Mouse (Mus musculus) CH12.LX (cell line): Measurements from ENCODE around the gene Top3a. TPM values are rescaled to one million over a fixed set of nuclear protein-coding genes. Genes with fewer than 3 reads are reported as not detected.

Source experiments
- DNase-seq: peaks from one replicate; pipeline ENCODE4 v3.0.0-alpha.2; 2013; ENCODE audit errors: extremely low read depth
- H3K27ac ChIP-seq: 2 replicates; pipeline ENCODE4 v1.5.1; 2012; ENCODE audit warnings: low read depth, mild to moderate bottlenecking, control low read depth, moderate library complexity; ENCODE audit not compliant: insufficient read depth
- H3K27me3 ChIP-seq: replicated peaks from 2 replicates; pipeline ENCODE3; 2012; ENCODE audit warnings: inconsistent platforms
- H3K36me3 ChIP-seq, 2 experiments: replicated peaks in 1 of 2; 2 replicates each; pipeline versions ENCODE3 to v1.6.1; 2012; ENCODE audit warnings: inconsistent platforms in 1 of 2, low read length in 1 of 2, mild to moderate bottlenecking in 1 of 2, mixed read lengths in 1 of 2, moderate library complexity in 1 of 2; ENCODE audit not compliant: control insufficient read depth in 1 of 2, insufficient read depth in 1 of 2
- H3K4me1 ChIP-seq, 2 experiments: 2 replicates each; pipeline ENCODE4 v1.6.1; 2012; ENCODE audit warnings: inconsistent platforms in 1 of 2, moderate library complexity in 1 of 2; ENCODE audit not compliant: insufficient read depth in 2 of 2, control insufficient read depth in 1 of 2
- H3K4me2 ChIP-seq: 2 replicates; pipeline ENCODE4 v1.6.1; 2012; ENCODE audit warnings: low read depth, mild to moderate bottlenecking, control low read depth; ENCODE audit not compliant: poor library complexity, insufficient read depth, severe bottlenecking
- H3K4me3 ChIP-seq, 3 experiments: fragments of 150-350 bp in 1 of 3; sonication (generic) in 1 of 3; replicated peaks in 1 of 3; 2 replicates each; pipeline versions ENCODE3 to v1.5.1; 2011 to 2012; ENCODE audit warnings: low read depth in 2 of 3, low read length in 2 of 3, mild to moderate bottlenecking in 2 of 3, moderate library complexity in 2 of 3, control low read depth in 1 of 3, improper control_type of control experiment in 1 of 3, inconsistent platforms in 1 of 3, mixed read lengths in 1 of 3; ENCODE audit not compliant: poor library complexity in 1 of 3
- H3K79me2 ChIP-seq: replicated peaks from 2 replicates; pipeline ENCODE4 v1.6.1; 2012; ENCODE audit warnings: mild to moderate bottlenecking, moderate library complexity; ENCODE audit not compliant: control insufficient read depth, poor library complexity, insufficient read depth, severe bottlenecking; ENCODE audit errors: extremely low read depth
- H3K9ac ChIP-seq: 2 replicates; pipeline ENCODE4 v1.6.1; 2012; ENCODE audit warnings: low read depth, mild to moderate bottlenecking, control low read depth, moderate library complexity; ENCODE audit not compliant: insufficient read depth
- H3K9me3 ChIP-seq: replicated peaks from 2 replicates; pipeline ENCODE3; 2012; ENCODE audit warnings: low read length, inconsistent platforms, mixed read lengths
- BHLHE40 ChIP-seq: IDR thresholded peaks from 2 replicates; pipeline ENCODE4 v1.6.1; 2011; ENCODE audit warnings: mild to moderate bottlenecking, low read depth, low read length, improper control_type of control experiment
- CHD2 ChIP-seq: IDR thresholded peaks from 2 replicates; pipeline ENCODE4 v1.6.1; 2011; ENCODE audit warnings: low read length, improper control_type of control experiment
- CTCF ChIP-seq, 2 experiments: IDR thresholded peaks in 1 of 2; conservative IDR thresholded peaks in 1 of 2; 2 replicates each; pipeline ENCODE4 v1.5.1; 2011 to 2012; ENCODE audit warnings: low read depth in 2 of 2, low read length in 2 of 2, improper control_type of control experiment in 1 of 2, inconsistent platforms in 1 of 2, mild to moderate bottlenecking in 1 of 2, moderate library complexity in 1 of 2
- E2F4 ChIP-seq: IDR thresholded peaks from 2 replicates; pipeline ENCODE4 v1.6.1; 2011; ENCODE audit warnings: low read depth, low read length, improper control_type of control experiment; ENCODE audit not compliant: insufficient replicate concordance
- ELF1 ChIP-seq: IDR thresholded peaks from 2 replicates; pipeline ENCODE4 v1.6.1; 2014; ENCODE audit warnings: low read depth, mild to moderate bottlenecking, inconsistent platforms, low read length, improper control_type of control experiment
- EP300 ChIP-seq: IDR thresholded peaks from 2 replicates; pipeline ENCODE4 v1.6.1; 2011; ENCODE audit warnings: low read length, improper control_type of control experiment
- HCFC1 ChIP-seq: IDR thresholded peaks from 2 replicates; pipeline ENCODE4 v1.6.1; 2012; ENCODE audit warnings: low read depth, mild to moderate bottlenecking, inconsistent platforms, low read length, improper control_type of control experiment
- IRF4 ChIP-seq: IDR thresholded peaks from 2 replicates; pipeline ENCODE4 v1.6.1; 2014; ENCODE audit warnings: low read depth, mild to moderate bottlenecking, inconsistent platforms, low read length, improper control_type of control experiment
- MEF2A ChIP-seq: IDR thresholded peaks from 2 replicates; pipeline ENCODE4 v1.6.1; 2014; ENCODE audit warnings: low read depth, mild to moderate bottlenecking, inconsistent platforms, low read length, improper control_type of control experiment, borderline replicate concordance
- MYC ChIP-seq: IDR thresholded peaks from 2 replicates; pipeline ENCODE4 v1.6.1; 2011; ENCODE audit warnings: low read depth, mild to moderate bottlenecking, improper control_type of control experiment, low read length
- NELFE ChIP-seq: IDR thresholded peaks from 2 replicates; pipeline ENCODE4 v1.6.1; 2011; ENCODE audit warnings: low read depth, low read length, improper control_type of control experiment
- NRF1 ChIP-seq: IDR thresholded peaks from 2 replicates; pipeline ENCODE4 v1.6.1; 2014; ENCODE audit warnings: low read depth, mild to moderate bottlenecking, inconsistent platforms, low read length, improper control_type of control experiment, moderate library complexity
- PAX5 ChIP-seq: IDR thresholded peaks from 2 replicates; pipeline ENCODE4 v1.6.1; 2012; ENCODE audit warnings: low read length, inconsistent platforms, mixed read lengths
- POLR2AphosphoS2 ChIP-seq: IDR thresholded peaks from 2 replicates; pipeline ENCODE4 v1.6.1; 2011; ENCODE audit warnings: low read depth, low read length, improper control_type of control experiment
- RAD21 ChIP-seq: IDR thresholded peaks from 2 replicates; pipeline ENCODE4 v1.6.1; 2011; ENCODE audit warnings: low read depth, mild to moderate bottlenecking, low read length, improper control_type of control experiment, moderate library complexity
- RCOR1 ChIP-seq: conservative IDR thresholded peaks from 2 replicates; pipeline ENCODE4 v1.6.1; 2012; ENCODE audit warnings: low read depth, mild to moderate bottlenecking, inconsistent platforms, low read length, improper control_type of control experiment
- ZKSCAN1 ChIP-seq: IDR thresholded peaks from 2 replicates; pipeline ENCODE4 v1.6.1; 2012; ENCODE audit warnings: low read depth, inconsistent platforms, low read length, improper control_type of control experiment, borderline replicate concordance
- dilution Hi-C: fragments of 300-500 bp; cut with MboI; formaldehyde crosslinking; loops from 2 replicates; pipeline ENCODE4 v1.14.3; 2020; ENCODE audit warnings: low sequenced_read_pairs; ENCODE audit not compliant: extremely low pct_unique_long_range_greater_than_20kb, extremely low pct_ligation_motif_present
- in situ Hi-C: fragments of 300-500 bp; cut with MboI; formaldehyde crosslinking; loops from 3 replicates; pipeline ENCODE4 v1.14.3; 2019; ENCODE audit warnings: low sequenced_read_pairs, low pct_ligation_motif_present, low pct_unique_long_range_greater_than_20kb, mixed read lengths
- polyA plus RNA-seq: library from polyadenylated mRNA; unstranded; fragments of >175 nt; gene quantifications from 2 replicates; pipeline ENCODE4 v1.2.1, GENCODE M21; 2012; ENCODE audit warnings: low read depth; ENCODE audit not compliant: insufficient read length
- total RNA-seq, 2 experiments: library from RNA; depleted of rRNA; stranded (reverse); fragments of 300-350 nt in 1 of 2; fragments of >200 nt in 1 of 2; gene quantifications; 2 replicates each; pipeline ENCODE4 v1.2.3; 2012 to 2014

Gene Top3a
- total and polyA plus RNA-seq, 3 experiments = 19.6 to 43.7 (median 28.8) TPM

DNA sequence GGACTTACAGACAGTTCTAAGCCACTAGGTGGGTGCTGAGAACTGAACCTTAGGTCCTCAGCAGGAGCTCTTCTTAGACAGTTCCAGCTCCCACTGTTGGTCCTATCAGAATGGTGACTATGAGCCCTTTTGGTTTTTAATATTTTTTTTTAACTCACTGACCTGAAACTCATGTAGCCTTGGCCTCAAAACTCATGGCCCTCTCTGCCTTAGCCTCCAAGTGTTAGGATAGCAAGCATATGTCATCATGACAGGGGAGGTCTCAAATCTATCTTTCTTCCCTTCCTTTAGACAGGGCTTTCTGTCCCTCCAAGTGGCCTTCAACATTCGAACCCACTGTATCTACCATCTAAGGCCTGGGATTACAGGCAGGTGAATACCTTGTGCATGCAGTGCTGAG lies 23.7 kb upstream of the Top3a start:
- Histone ChIP-seq H3K4me1 (peaks cover 0 to 1% of the 10 kb centered on the region in 2 experiments; a peak in 1 of 4 replicates), H3K9ac (no peak overlapping the region), H3K36me3 (peaks cover 73 to 93% of the 10 kb centered on the region in 2 experiments), H3K9me3 (no peaks in the 10 kb centered on the region), H3K4me2 (no peak overlapping the region), H3K79me2 (peaks cover 7% of the 10 kb centered on the region), H3K27me3 (no peaks in the 10 kb centered on the region), H3K4me3 (no peak overlapping the region), H3K27ac (no peak overlapping the region)
- dilution Hi-C loops (no loop called here), in situ Hi-C loops (no loop called here)
- DNase-seq = no peak
- TF ChIP-seq EP300 = no peak
- TF ChIP-seq E2F4 = no peak
- no peak for TF ChIP-seq CHD2
- no peak for TF ChIP-seq POLR2AphosphoS2
- TF ChIP-seq PAX5 = no peak
- TF ChIP-seq RAD21 = no peak
- TF ChIP-seq MEF2A = no peak
- no peak for TF ChIP-seq MYC
- no peak for TF ChIP-seq RCOR1
- TF ChIP-seq NELFE = no peak
- TF ChIP-seq NRF1 = no peak

- H3K36me3 ChIP-seq = peaks cover 76 to 95% of the 10 kb centered on the region in 2 experiments
- no peaks in the 10 kb centered on the region for H3K27me3 ChIP-seq
- H3K9ac ChIP-seq = no peak overlapping the region
- in situ Hi-C loops = no loop called here
- no peaks in the 10 kb centered on the region for H3K9me3 ChIP-seq
- H3K79me2 ChIP-seq = peaks cover 2% of the 10 kb centered on the region; the same call in 1 of the 2 replicates
- H3K4me1 ChIP-seq = no peaks in the 10 kb centered on the region
- H3K4me3 ChIP-seq = no peak overlapping the region
- H3K27ac ChIP-seq = no peak overlapping the region
- no peak overlapping the region for H3K4me2 ChIP-seq
- DNase-seq = no peak
- dilution Hi-C loops = no loop called here
- TF ChIP-seq CTCF (conservative IDR thresholded peaks at IDR 0.05 in 1 of 2, IDR thresholded peaks at IDR 0.05 in 1 of 2; ENCODE audit: low read depth in 2 of 2, low read length in 2 of 2) (peak in 1 of 2 experiments; percentile 67; a peak in 2 of 4 replicates), PAX5 (no peak), IRF4 (no peak), MEF2A (no peak), ZKSCAN1 (no peak), ELF1 (no peak), NELFE (no peak)
Observed at GRCm38 (mm10) chr11:60799977-60800376, 22.8 kb upstream of the Top3a start.

DNA sequence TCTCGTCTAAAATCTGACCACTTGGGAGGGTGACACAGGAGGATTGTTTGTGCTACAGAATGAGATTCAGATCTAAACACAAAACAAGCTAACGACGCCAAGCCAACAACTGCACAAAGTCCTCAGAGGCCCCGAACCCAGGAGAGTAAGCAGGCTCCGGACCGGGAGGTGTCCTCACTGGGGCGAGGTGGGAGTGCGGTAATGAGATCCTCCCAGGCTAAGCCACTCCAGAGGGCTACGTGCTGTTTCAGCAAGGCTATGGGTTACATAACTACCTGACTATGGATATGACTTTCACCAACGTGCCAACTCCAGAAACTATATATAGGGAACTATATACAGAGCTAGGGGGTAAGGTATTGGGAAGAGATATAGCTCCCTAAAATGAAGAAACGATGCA lies 19.2 kb upstream of the Top3a start:
- H3K4me1 ChIP-seq = no peaks in the 10 kb centered on the region
- in situ Hi-C loops = no loop called here
- no peak overlapping the region for H3K27ac ChIP-seq
- H3K79me2 ChIP-seq = no peaks in the 10 kb centered on the region
- no peak overlapping the region for H3K4me3 ChIP-seq
- no peaks in the 10 kb centered on the region for H3K27me3 ChIP-seq
- no peak for TF ChIP-seq CHD2
- no peak for TF ChIP-seq HCFC1
- TF ChIP-seq BHLHE40 = no peak
- TF ChIP-seq PAX5 = no peak
- TF ChIP-seq, all 38 proteins: peak for 0
- Histone ChIP-seq H3K9ac (no peak overlapping the region), H3K4me2 (no peak overlapping the region), H3K36me3 (peaks cover 81 to 97% of the 10 kb centered on the region in 2 experiments), H3K9me3 (no peaks in the 10 kb centered on the region)
- dilution Hi-C loops = no loop called here
- DNase-seq = no peak
